Mouse (Mus musculus): ENCODE measurements around the gene Tmem8. TPM values are rescaled to one million over a fixed set of nuclear protein-coding genes. Genes with fewer than 3 reads are reported as not detected.

The Tmem8 gene
- 58.4 and 67.5 TPM in 2 replicates for polyA plus RNA-seq (2012; ENCODE audit: insufficient read depth, insufficient read length, missing spikeins)

DNA sequence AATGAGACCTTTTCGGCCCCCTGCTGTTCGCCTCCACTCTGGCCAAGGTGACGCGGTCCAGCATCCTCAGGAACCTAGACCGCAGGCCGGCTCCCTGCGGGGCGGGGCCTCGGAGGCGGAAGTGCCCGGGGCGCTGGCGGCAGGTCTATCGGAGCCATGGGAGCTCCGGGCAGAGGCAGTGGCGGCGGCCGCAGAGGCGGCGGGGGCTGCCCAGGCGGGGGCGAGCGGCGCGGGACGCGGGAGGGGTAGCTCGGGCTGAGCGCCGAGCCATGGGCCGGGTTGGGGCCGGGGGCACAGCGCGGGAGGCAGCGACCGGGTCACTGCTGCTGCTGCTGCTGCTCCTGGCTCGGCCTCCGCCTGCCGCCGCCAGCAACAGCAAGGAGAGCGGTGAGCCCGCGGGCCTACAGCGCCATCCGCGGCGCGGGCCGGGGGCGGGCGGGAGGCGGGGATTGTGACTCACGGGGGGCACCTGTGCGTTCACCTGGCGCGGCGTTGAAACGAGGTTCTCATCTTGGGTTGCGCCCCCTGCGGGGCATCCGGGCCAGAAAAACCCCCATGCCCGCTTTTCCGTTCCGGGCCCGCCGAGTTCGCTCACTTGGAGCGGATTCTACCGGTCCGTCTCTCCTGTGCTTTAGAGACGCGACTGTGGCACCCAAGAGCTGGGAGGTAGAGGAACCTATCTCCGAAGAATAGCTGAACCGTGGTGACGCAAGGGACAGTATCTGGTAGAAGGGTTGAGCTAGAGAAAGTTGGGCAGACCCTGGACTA lies at the start of gene Tmem8:
TSS of gene Tmem8 (plus strand) at position 119 of the 768 bp plus-strand sequence.
- Histone ChIP-seq H3K27ac (ENCODE audit: insufficient read depth, low read depth, low read length) (no peak within 1 kb of the TSS), H3K4me3 (ENCODE audit: insufficient read depth, low read length) (peak within 1 kb of the TSS; percentile 60), H3K4me1 (ENCODE audit: control insufficient read depth, insufficient read depth, low read length) (peaks cover 7% of the 10 kb centered on the region)
- TF ChIP-seq POLR2A (IDR thresholded peaks at IDR 0.05; ENCODE audit: borderline replicate concordance, low read depth, low read length) (no peak; the same call in 1 of the 2 replicates), CTCF (IDR thresholded peaks at IDR 0.05; ENCODE audit: low read depth, low read length) (0 out of 2 replicates have a peak, but pooled peaks have one; percentile 21)

DNA sequence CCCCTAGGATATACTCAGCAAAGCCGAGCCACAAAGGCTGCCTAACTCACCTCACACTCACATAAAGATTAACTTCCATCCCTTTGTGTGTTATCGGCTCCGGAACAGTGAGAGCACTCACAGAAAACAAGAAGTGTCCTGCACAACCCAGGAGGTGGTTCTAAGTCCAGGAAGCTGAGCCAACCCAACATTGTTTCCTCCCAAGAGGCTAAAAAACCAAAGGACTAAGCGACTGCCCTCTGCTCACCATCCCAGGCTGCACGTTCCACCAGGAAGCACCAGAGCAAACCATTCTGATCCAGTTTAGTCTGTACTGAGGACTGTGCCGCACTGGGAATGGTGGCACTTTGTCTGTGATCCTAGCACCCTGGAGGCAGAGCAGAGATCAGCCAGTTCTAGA lies 48.2 kb upstream of the Tmem8 start:
- Histone ChIP-seq H3K4me1 (ENCODE audit: control insufficient read depth, insufficient read depth, low read length) (peaks cover 15% of the 10 kb centered on the region), H3K27ac (ENCODE audit: insufficient read depth, low read depth, low read length) (no peak overlapping the region), H3K4me3 (ENCODE audit: insufficient read depth, low read length) (no peak overlapping the region)
- no peak for TF ChIP-seq CTCF (IDR thresholded peaks at IDR 0.05; ENCODE audit: low read depth, low read length)
- no peak for TF ChIP-seq POLR2A (IDR thresholded peaks at IDR 0.05; ENCODE audit: borderline replicate concordance, low read depth, low read length)

DNA sequence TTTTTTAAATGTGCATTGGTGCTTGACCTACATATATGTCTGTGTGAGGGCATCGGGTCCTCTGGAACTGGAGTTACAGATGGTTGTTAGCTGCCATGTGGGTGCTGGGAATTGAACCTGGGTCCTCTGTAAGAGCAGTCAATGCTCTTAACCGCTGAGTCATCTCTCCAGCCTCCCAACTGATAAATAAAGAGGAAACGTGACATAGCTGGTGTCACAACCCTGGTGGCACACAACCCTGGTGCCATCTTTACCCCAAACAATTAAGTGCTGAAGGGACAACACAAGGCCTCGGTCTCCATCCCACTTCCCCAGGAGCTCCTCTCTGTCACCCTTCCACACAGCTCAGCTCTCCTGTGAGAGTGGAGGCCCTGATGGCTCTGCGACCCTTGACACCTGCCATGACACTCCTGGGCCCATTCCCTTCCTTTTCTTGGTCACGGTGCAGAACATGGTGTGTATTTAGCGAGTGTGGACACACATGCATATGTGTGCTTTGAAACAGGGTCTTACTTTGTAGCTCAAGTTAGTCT lies 46.5 kb upstream of the Tmem8 start:
- Histone ChIP-seq H3K4me3 (ENCODE audit: insufficient read depth, low read length) (no peak overlapping the region), H3K4me1 (ENCODE audit: control insufficient read depth, insufficient read depth, low read length) (peaks cover 17% of the 10 kb centered on the region), H3K27ac (ENCODE audit: insufficient read depth, low read depth, low read length) (no peak overlapping the region)
- TF ChIP-seq CTCF (IDR thresholded peaks at IDR 0.05; ENCODE audit: low read depth, low read length): no peak
- TF ChIP-seq POLR2A (IDR thresholded peaks at IDR 0.05; ENCODE audit: borderline replicate concordance, low read depth, low read length): no peak

DNA sequence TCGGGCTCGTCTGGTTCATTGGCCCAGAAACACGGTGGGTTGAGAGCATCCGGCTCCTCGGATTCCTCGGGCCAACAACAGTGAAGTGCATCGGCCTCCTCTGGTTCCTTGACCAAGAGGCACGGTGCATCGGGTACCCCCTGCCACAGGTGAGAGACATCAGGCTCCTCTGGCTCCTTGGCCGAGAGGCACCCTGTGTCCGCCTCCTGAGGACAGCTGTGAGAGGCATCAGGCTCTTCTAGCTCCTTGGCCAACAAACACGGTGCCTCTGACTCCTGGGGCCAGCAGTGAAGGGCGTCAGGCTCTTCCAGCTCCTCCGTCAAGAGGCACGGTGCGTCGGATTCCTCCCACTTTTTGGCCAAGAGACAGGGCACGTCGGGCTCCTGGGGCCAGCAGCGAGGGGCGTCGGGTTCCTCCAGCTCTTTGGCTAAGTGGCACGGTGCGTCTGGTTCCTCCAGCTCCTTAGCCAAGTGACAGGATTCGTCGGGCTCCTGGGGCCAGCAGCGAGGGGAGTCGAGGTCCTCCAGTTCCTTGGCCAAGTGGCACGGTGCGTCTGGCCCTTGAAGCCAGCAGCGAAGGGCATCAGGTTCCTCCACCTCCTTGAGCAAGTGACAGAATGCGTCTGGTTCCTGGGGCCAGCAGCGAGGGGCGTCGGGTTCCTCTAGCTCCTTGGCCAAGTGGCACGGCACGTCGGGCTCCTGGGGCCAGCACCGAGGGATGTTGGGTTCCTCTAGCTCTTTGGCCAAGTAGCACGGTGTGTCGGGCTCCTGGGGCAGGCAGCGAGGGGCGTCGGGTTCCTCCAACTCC lies 44.9 kb upstream of the Tmem8 start:
- no peak overlapping the region for H3K27ac ChIP-seq (ENCODE audit: insufficient read depth, low read depth, low read length)
- H3K4me1 ChIP-seq (ENCODE audit: control insufficient read depth, insufficient read depth, low read length): peaks cover 17% of the 10 kb centered on the region
- peak overlapping the region; percentile 87 for H3K4me3 ChIP-seq (ENCODE audit: insufficient read depth, low read length)
- TF ChIP-seq POLR2A (IDR thresholded peaks at IDR 0.05; ENCODE audit: borderline replicate concordance, low read depth, low read length) (no peak), CTCF (IDR thresholded peaks at IDR 0.05; ENCODE audit: low read depth, low read length) (no peak)

DNA sequence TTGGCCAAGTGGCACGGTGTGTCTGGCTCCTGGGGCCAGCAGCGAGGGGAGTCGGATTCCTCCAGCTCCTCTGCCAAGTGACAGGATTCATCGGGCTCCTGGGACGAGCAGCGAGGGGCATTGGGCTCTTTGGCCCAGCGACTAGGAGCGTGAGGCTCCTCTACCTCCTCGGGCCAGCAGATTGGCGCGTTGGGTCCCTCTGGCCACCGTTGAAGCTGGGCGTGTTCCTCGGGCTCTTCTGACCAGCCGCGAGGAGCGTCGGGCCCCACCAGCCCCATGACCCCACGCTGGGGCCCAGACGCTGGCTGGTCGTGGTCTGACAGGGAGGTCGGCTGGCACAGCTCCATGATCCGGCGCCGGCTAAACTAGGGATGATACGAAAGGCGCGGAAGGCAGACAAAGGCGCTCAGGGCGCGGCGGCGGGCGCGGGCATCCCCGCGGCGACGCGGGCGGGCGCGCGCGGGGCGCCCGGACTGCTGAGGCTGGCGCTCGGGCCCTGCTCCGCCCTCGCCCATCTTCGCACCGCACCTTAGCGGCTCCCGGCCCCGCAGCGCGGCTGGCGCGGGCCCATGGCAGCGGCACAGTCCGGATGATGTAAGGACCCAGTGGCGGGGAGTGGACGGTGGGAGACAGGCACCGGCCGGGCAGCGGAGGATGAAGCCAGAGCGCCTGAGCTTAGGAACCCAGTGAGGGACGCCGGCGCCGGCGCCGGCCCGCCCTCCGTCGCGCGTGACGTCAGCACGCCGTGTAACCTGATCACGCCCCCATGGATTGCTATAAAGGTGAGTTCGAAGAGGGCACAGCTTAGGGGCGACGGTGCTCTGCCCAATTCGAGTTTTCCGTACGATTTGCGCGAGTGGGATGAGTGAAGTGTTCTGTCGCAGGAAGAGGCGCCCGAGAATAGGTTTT lies 44.0 kb upstream of the Tmem8 start, which contains the start of gene Rab11fip3:
TSS of gene Rab11fip3 (minus strand) at position 725 of the 909 bp plus-strand sequence.
- no peak for TF ChIP-seq CTCF (IDR thresholded peaks at IDR 0.05; ENCODE audit: low read depth, low read length)
- TF ChIP-seq POLR2A (IDR thresholded peaks at IDR 0.05; ENCODE audit: borderline replicate concordance, low read depth, low read length): no peak
- Histone ChIP-seq H3K4me3 (ENCODE audit: insufficient read depth, low read length) (peak within 1 kb of the TSS; percentile 87), H3K4me1 (ENCODE audit: control insufficient read depth, insufficient read depth, low read length) (peaks cover 17% of the 10 kb centered on the region), H3K27ac (ENCODE audit: insufficient read depth, low read depth, low read length) (no peak within 1 kb of the TSS)

DNA sequence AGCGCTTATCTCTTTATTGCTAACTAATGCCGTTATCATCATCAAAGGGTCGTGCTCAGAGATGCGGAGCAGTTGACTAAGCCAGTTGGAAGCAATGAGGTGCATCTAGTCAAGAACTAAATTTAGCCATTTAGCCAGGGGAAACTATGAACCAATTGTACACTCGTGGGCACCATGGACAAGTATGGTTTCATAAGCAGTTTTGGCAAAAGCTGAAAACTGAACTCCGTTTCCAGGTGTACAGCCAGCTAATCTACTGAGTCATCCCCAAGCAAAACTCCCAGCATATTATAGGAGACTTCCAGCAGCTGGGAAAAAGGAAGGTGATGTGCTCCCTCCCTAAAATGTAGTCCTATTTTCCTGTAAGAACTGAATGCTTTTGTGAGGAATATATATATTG lies 43.0 kb upstream of the Tmem8 start:
- Histone ChIP-seq H3K4me3 (ENCODE audit: insufficient read depth, low read length) (peak overlapping the region; percentile 87; the same call in 1 of the 2 replicates), H3K27ac (ENCODE audit: insufficient read depth, low read depth, low read length) (no peak overlapping the region), H3K4me1 (ENCODE audit: control insufficient read depth, insufficient read depth, low read length) (peaks cover 17% of the 10 kb centered on the region)
- TF ChIP-seq CTCF (IDR thresholded peaks at IDR 0.05; ENCODE audit: low read depth, low read length) (no peak), POLR2A (IDR thresholded peaks at IDR 0.05; ENCODE audit: borderline replicate concordance, low read depth, low read length) (no peak)

DNA sequence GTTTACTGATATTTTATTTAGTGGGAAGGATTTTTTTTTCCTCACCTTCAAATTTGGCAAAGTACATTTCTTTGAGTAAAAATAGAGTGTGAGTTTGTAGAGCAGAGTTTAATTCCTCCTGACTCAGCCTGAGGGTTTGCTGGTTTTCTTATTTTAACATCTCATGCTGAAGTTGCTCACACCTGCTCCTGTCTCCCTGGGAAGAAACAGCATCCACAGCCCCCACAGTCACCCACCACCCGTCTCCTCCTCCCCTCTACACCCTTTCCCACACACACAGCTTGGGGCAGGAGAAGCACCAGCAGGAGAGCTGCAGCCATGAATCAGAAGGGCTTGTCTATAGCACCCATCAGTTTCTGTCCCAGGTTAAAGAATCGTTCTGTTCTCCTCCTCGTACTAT lies 37.9 kb upstream of the Tmem8 start:
- no peak for TF ChIP-seq CTCF (IDR thresholded peaks at IDR 0.05; ENCODE audit: low read depth, low read length)
- TF ChIP-seq POLR2A (IDR thresholded peaks at IDR 0.05; ENCODE audit: borderline replicate concordance, low read depth, low read length): no peak

DNA sequence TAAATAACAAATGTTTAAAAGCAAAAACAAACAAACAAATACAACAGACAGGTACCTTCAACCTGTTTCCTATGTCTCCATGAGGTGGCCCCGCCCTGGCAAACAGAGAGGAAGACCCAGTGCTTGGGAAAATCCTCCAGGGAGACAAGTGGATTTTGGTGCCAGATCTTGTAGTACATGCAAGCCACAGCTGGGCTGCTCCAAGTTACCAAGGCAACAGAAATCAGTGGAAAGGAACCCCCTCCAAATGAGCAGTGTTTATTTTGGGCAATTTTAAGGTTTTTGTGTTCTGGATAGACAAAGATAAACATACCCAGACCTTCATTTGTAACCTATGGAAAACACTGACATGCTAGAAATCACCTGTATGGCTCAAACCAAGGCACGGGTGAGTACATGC lies 34.2 kb upstream of the Tmem8 start:
- Histone ChIP-seq H3K4me1 (ENCODE audit: control insufficient read depth, insufficient read depth, low read length) (no peaks in the 10 kb centered on the region), H3K4me3 (ENCODE audit: insufficient read depth, low read length) (no peak overlapping the region), H3K27ac (ENCODE audit: insufficient read depth, low read depth, low read length) (no peak overlapping the region)
- TF ChIP-seq POLR2A (IDR thresholded peaks at IDR 0.05; ENCODE audit: borderline replicate concordance, low read depth, low read length) (no peak), CTCF (IDR thresholded peaks at IDR 0.05; ENCODE audit: low read depth, low read length) (no peak)

More for the DNA sequence above, 37.9 kb upstream of the Tmem8 start:
- H3K4me3 ChIP-seq (ENCODE audit: insufficient read depth, low read length): no peak overlapping the region
- no peak overlapping the region for H3K27ac ChIP-seq (ENCODE audit: insufficient read depth, low read depth, low read length)
- no peaks in the 10 kb centered on the region for H3K4me1 ChIP-seq (ENCODE audit: control insufficient read depth, insufficient read depth, low read length)

DNA sequence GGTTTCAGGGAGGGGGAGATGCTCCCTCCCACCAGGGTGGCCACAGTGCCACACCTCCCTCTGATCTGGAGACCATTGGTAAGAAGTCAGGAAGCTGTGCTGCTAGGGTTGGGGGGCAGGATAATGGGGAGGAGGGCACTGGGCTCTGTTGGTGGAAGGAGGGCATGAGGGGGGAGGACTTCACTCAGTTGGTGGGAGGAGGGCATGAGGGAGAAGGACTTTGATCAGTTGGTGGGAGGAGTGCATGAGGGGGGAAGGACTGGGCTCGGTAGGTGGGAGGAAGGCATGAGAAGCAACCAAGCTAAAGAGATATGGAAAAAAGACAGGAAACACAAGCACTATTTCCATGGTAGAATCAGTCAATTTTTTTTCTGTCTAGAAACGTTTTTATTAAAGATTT lies 32.2 kb upstream of the Tmem8 start:
- Histone ChIP-seq H3K4me1 (ENCODE audit: control insufficient read depth, insufficient read depth, low read length) (no peaks in the 10 kb centered on the region), H3K4me3 (ENCODE audit: insufficient read depth, low read length) (no peak overlapping the region), H3K27ac (ENCODE audit: insufficient read depth, low read depth, low read length) (no peak overlapping the region)
- TF ChIP-seq CTCF (IDR thresholded peaks at IDR 0.05; ENCODE audit: low read depth, low read length) (no peak), POLR2A (IDR thresholded peaks at IDR 0.05; ENCODE audit: borderline replicate concordance, low read depth, low read length) (no peak)
